Mouse (Mus musculus) thymus, postnatal 10 days (tissue): ENCODE results near the gene Yy1.

Experiments
- DNase-seq, 2 experiments: peaks; one replicate each; pipeline ENCODE4 v3.0.0; 2021; ENCODE audit warnings: low spot score in 2 of 2

The Yy1 gene

GRCm38 (mm10) chr12:108857109-108857508 is 64.3 kb downstream of the Yy1 start:
- DNase-seq = no peak

GRCm38 (mm10) chr12:108857589-108858184 is 64.9 kb downstream of the Yy1 start:
- no peak for DNase-seq

- DNase-seq = no peak
These were observed 65.7 kb downstream of the Yy1 start for GRCm38 (mm10) chr12:108858486-108858885.

- DNase-seq = no peak
These were observed 72.3 kb downstream of the Yy1 start for GRCm38 (mm10) chr12:108865007-108865494.

- peak in 1 of 2 experiments; percentile 12 for DNase-seq
These were observed 76.8 kb downstream of the Yy1 start for GRCm38 (mm10) chr12:108869575-108869974.
